Mouse (Mus musculus): Measurements from ENCODE around the gene Dock3.

DNA sequence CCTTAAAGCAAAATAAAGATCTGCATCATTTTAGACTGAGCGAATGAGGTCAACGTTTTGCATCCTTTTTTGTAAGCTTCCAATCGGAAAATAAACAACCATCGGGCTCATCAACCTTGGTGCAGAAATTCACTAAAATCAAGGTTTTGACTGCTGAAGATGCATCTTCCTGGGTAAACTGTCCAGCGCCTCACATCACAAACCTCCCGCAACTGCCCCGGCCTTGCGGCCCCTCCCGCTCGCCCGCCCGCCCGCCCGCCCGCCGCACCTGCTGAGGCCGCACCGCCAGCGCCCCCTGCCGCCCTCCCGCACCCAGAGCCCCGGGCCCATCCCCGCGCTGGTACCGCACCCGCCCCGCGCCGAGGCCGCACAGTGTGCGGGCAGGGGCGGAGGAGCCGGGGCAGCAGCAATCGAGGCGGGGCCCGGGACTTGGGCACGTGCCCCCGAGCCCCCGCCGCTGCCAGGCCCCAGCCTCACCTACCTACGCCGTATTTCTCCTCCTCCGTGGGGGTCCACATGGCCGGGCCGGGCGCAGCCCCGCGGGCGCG is 644 bp downstream of the Dock3 start:
- no peak for TF ChIP-seq POLR2A (IDR thresholded peaks at IDR 0.05; ENCODE audit: control insufficient read depth, low read depth, low read length)
- no peak for TF ChIP-seq CTCF (IDR thresholded peaks at IDR 0.05; ENCODE audit: control insufficient read depth, insufficient read depth, insufficient replicate concordance, low read depth, low read length)

All from testis, adult 2 months (tissue).